Mouse (Mus musculus) midbrain, embryonic 12.5 days (tissue): Measurements from ENCODE around the gene Gjc2. TPM values are rescaled to one million over a fixed set of nuclear protein-coding genes. Genes with fewer than 3 reads are reported as not detected.

Experiments
- ATAC-seq: fragments of 200-750 bp; cut with Nextera tagmentation; 2 replicates; pipeline ENCODE4 v1.8.0; 2017; ENCODE audit warnings: low read depth, moderate TSS enrichment, moderate library complexity; ENCODE audit not compliant: low FRiP score
- H3K27ac ChIP-seq: fragments of 300-500 bp; sonication (generic); replicated peaks from 2 replicates; pipeline ENCODE4 v1.5.1; 2016; ENCODE audit warnings: mild to moderate bottlenecking
- H3K27me3 ChIP-seq: fragments of 300-500 bp; sonication (generic); 2 replicates; pipeline ENCODE4 v1.6.1; 2016; ENCODE audit warnings: mild to moderate bottlenecking
- H3K36me3 ChIP-seq: fragments of 300-500 bp; sonication (generic); 2 replicates; pipeline ENCODE4 v1.6.1; 2016
- H3K4me1 ChIP-seq: fragments of 300-500 bp; sonication (generic); 2 replicates; pipeline ENCODE4 v1.6.1; 2016
- H3K4me2 ChIP-seq: fragments of 300-500 bp; sonication (generic); replicated peaks from 2 replicates; pipeline ENCODE4 v1.6.1; 2016; ENCODE audit warnings: mild to moderate bottlenecking, moderate library complexity
- H3K4me3 ChIP-seq: fragments of 300-500 bp; sonication (generic); 2 replicates; pipeline ENCODE4 v1.5.1; 2016; ENCODE audit warnings: mild to moderate bottlenecking
- H3K9ac ChIP-seq: fragments of 300-500 bp; sonication (generic); replicated peaks from 2 replicates; pipeline ENCODE4 v1.6.1; 2016; ENCODE audit warnings: mild to moderate bottlenecking, moderate library complexity
- H3K9me3 ChIP-seq: fragments of 300-500 bp; sonication (generic); 2 replicates; pipeline ENCODE4 v1.6.1; 2016; ENCODE audit warnings: mild to moderate bottlenecking
- WGBS: fragments of 180-500 bp; shearing (Covaris S2); methylation state at CpG from one replicate; pipeline ENCODE4 v1.1.7; 2016; 5-methylcytosine and 5-hydroxymethylcytosine counted together
- polyA plus RNA-seq: library from polyadenylated mRNA; unstranded; fragments of >200 nt; fragmentation: Nextera tagmentation; extraction: Ambion mirVana; gene quantifications from 2 replicates; pipeline ENCODE4 v1.2.1, GENCODE M21; 2016

Gjc2 gene
- polyA plus RNA-seq, 1 experiment from 2014 or later = 0.10 TPM

GRCm38 (mm10) chr11:59131348-59131919, 51.6 kb downstream of the Gjc2 start:
- peaks cover 2% of the 10 kb centered on the region; the same call in 1 of the 2 replicates for H3K4me1 ChIP-seq
- H3K9ac ChIP-seq = no peak overlapping the region
- H3K4me3 ChIP-seq = no peak overlapping the region
- ATAC-seq = no peak
- WGBS = 70% methylated on average over 18 of the region's 18 CpGs
- no peaks in the 10 kb centered on the region for H3K36me3 ChIP-seq
- H3K27ac ChIP-seq = no peak overlapping the region
- H3K9me3 ChIP-seq = no peaks in the 10 kb centered on the region
- peaks cover 54% of the 10 kb centered on the region for H3K27me3 ChIP-seq
- no peak overlapping the region for H3K4me2 ChIP-seq

GRCm38 (mm10) chr11:59130782-59131181, 52.2 kb downstream of the Gjc2 start:
- no peak overlapping the region for H3K27ac ChIP-seq
- H3K9me3 ChIP-seq = no peaks in the 10 kb centered on the region
- peaks cover 2% of the 10 kb centered on the region; the same call in 1 of the 2 replicates for H3K4me1 ChIP-seq
- ATAC-seq = no peak
- WGBS = 93% methylated on average over 9 of the region's 9 CpGs
- H3K4me2 ChIP-seq = no peak overlapping the region
- H3K27me3 ChIP-seq = peaks cover 48% of the 10 kb centered on the region
- no peaks in the 10 kb centered on the region for H3K36me3 ChIP-seq
- no peak overlapping the region for H3K4me3 ChIP-seq
- no peak overlapping the region for H3K9ac ChIP-seq

Other genes starting within 250 kb of the Gjc2 start
- 437 and 465 TPM in 2 replicates for gene Rnf187, start 244.3 kb downstream of the Gjc2 start, polyA plus RNA-seq
- 177 and 223 TPM in 2 replicates for gene Hist3h2ba, start 234.3 kb downstream of the Gjc2 start, polyA plus RNA-seq
- 87.2 and 87.5 TPM in 2 replicates for gene Hist3h2a, start 228.5 kb downstream of the Gjc2 start, polyA plus RNA-seq
- 0.64 and 0.86 TPM in 2 replicates for gene Trim17, start 228.5 kb downstream of the Gjc2 start, polyA plus RNA-seq
- gene Trim11, start 205.1 kb downstream of the Gjc2 start, polyA plus RNA-seq = 19.9 and 20.5 TPM in 2 replicates
- gene Obscn, start 46.8 kb downstream of the Gjc2 start, polyA plus RNA-seq = 0.08 and 0.14 TPM in 2 replicates
- gene Iba57, start 19.5 kb downstream of the Gjc2 start, polyA plus RNA-seq = 6.2 and 7.3 TPM in 2 replicates
- gene Guk1, start 9.0 kb upstream of the Gjc2 start, polyA plus RNA-seq = 83.8 and 95.1 TPM in 2 replicates
- gene Mrpl55, start 19.3 kb upstream of the Gjc2 start, polyA plus RNA-seq = 84.3 and 89.4 TPM in 2 replicates
- 35.0 and 36.4 TPM in 2 replicates for gene 2310033P09Rik, start 25.1 kb upstream of the Gjc2 start, polyA plus RNA-seq
- gene Arf1, start 45.1 kb upstream of the Gjc2 start, polyA plus RNA-seq = 539 and 564 TPM in 2 replicates
- 2.0 and 3.7 TPM in 2 replicates for gene Wnt3a, start 107.5 kb upstream of the Gjc2 start, polyA plus RNA-seq
- gene Wnt9a, start 123.7 kb upstream of the Gjc2 start, polyA plus RNA-seq = 7.3 and 8.1 TPM in 2 replicates
- gene Prss38, start 192.4 kb upstream of the Gjc2 start, polyA plus RNA-seq = 0.14 TPM in 1 of 2 replicates, not detected in the other